Mouse (Mus musculus) testis, postnatal 14 days (tissue): ENCODE results near the gene Bglap3.
A peak's percentile ranks its signal among the peaks of the same experiment; 100 is the strongest.

ENCODE experiments used
- DNase-seq: peaks from one replicate; pipeline ENCODE4 v3.0.0; 2021; ENCODE audit warnings: low spot score

The Bglap3 gene

DNA sequence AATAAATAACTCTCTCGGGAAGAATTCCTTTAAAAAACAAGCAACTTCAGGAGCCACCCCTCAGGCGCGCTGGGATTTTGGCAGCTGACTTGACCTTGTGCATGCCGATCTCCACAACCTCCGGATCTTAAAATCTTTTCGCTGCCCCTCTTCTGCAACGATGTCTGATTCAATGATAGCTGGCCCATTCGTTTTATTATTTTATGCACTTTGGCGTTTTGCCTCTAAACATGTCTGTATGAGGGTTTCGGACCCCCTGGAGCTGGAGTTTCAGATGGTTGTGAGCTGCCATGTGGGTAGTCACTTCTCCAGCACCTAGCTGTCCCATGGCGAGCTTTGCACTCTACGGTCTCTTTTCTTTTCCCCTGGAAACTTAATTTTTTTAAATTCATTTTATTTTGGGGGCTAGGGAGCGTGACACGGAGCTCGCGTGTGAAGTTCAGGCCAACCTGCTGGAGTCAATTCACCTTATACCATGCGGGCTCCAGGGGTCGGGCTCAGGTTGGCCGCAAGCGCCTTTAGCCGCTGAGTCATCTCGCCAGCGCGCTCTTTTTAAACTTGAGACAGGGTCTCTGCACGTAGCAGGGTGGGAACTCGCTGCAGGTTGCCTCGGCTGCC is 37.0 kb downstream of the Bglap3 start:
- DNase-seq, result no peak

DNA sequence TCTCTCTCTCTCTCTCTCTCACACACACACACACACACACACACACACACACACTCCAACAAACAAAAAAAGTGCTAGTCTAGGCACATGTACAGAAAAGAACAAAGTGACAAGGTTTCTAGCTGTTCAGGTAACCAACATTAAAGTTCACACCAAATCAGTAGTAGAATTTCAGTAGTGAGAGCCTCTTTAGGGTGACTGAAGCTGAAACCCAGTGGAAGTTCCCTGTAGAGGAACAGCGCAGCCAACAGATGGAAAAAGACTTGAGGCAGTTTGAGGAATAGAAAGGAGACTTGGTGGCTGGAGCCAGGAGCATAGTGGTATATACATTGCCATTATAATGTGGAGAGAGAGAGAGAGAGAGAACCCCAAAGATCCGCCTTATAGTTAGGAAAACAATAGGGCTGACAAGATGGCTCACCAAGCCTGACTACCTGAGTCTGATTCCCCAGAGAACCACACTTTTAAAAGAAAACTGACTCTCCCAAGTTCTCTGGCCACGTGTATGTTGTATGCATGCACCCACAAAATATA is 37.6 kb downstream of the Bglap3 start:
- DNase-seq, result no peak

DNA sequence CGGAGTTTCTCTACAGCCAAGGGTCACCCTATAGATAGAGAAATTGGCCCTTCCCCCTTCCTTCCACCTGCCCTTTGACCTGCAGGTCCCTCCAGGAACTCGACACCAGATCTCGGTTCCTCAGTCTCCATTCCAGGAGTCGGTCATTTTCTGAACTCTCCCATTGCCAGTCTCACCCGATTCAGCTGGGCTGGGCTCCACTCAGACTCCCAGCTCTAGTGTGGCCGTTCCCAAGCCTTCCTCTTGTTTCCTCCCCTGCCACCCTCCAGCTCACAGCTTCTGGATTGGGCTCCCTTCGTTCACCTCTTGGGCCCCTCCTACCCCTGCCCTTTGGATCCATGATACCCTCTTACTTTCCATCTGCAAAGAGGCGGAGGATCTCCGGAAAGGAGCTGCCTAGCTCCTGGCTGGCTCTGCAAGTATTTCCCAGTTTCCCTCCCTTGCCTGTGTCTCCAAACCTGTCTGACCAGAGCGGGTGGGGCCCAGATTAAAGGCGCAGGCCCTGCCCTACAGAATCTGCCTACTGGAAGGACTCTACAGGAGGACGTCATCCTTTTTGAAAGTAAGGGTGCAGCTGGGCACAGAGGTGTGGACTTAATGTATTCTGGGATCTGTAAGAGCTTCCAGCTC is 38.4 kb downstream of the Bglap3 start:
- no peak for DNase-seq

DNA sequence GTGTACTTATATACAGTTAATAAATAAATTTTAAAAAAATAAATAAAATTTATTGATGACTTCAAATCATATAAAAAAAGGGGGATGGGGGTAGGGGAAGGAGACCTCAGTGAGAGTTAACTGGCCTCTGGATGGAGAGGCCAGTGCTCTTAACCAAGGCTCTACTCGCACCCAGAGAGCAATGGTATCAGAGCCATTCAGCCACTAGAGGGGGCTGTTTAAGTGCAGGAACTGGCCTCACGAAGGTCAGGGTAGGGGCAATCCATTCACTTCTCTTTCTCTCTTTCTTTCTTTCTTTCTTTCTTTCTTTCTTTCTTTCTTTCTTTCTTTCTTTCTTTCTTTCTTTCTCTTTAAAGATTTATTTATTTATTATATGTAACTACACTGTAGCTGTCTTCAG is 41.3 kb downstream of the Bglap3 start:
- no peak for DNase-seq

DNA sequence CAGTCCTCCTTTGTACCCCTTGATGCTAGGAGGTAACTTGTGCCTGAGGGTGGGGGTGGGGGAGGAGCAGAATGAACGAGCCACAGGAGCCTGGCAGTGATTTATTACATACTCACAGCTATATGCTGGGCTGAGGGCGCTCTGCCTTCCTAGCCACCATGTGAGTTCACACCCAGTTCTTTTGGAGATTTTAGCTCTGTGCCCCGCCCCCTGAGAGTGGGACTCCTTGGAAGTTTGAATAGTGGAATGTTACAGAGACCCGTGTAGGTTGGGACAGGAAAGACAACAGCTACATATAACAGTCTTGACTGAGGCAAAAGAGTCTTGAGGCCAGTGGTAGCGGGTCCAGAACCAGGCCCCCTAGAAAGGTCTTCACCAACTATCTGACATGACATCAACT is 43.6 kb downstream of the Bglap3 start:
- no peak for DNase-seq

DNA sequence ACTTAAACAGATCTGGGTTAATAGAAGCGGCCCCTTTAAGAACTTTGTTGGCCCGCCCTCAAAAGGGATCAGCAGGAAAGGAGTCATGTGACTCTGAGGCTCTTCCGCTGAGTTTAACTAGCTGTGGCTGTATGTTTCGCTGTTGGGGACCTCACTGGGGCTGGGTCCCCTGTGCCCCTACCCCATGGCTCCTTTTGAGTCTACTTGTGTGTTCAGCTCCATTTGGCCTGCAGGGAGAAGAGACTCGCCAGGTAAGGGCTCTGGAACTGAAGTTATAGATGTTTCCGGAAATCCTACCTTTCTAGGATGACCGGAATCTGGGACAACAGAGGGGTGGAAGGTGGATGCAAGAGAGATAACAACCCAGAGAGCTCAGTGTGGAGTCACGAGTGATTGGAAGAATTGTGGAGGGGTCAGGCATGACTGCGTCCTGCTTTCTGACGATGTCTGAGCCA is 47.6 kb downstream of the Bglap3 start, which contains the start of gene Glmp:
Gene Glmp, plus strand, starts transcription at position 73 of the 455 bp plus-strand sequence.
- peak; percentile 17 for DNase-seq
